Mouse (Mus musculus) neural tube, embryonic 14.5 days (tissue): ENCODE results near the gene Armc7. TPM values are rescaled to one million over a fixed set of nuclear protein-coding genes. Genes with fewer than 3 reads are reported as not detected.
"Not testable (repeated sequence)": the region's sequence is repeated elsewhere in the genome, so short reads cannot be mapped to it uniquely, and the experiment has no call there.

Source experiments
- ATAC-seq: fragments of 200-750 bp; cut with Nextera tagmentation; 2 replicates; pipeline ENCODE4 v1.8.0; 2017; ENCODE audit warnings: low read depth, mild to moderate bottlenecking, moderate TSS enrichment, moderate library complexity
- H3K27ac ChIP-seq: fragments of 300-500 bp; sonication (generic); 2 replicates; pipeline ENCODE4 v1.5.1; 2014; ENCODE audit warnings: low read depth, mild to moderate bottlenecking, control low read depth, low read length, moderate library complexity, mixed read lengths
- H3K27me3 ChIP-seq: fragments of 300-500 bp; sonication (generic); 2 replicates; pipeline ENCODE4 v1.6.1; 2014; ENCODE audit warnings: low read length; ENCODE audit not compliant: control insufficient read depth, insufficient read depth
- H3K36me3 ChIP-seq: fragments of 300-500 bp; sonication (generic); 2 replicates; pipeline ENCODE4 v1.6.1; 2014; ENCODE audit warnings: low read length, mixed read lengths; ENCODE audit not compliant: control insufficient read depth, insufficient read depth
- H3K4me1 ChIP-seq: fragments of 300-500 bp; sonication (generic); 2 replicates; pipeline ENCODE4 v1.6.1; 2014; ENCODE audit warnings: low read length; ENCODE audit not compliant: control insufficient read depth, insufficient read depth
- H3K4me2 ChIP-seq: fragments of 300-500 bp; sonication (generic); 2 replicates; pipeline ENCODE4 v1.6.1; 2014; ENCODE audit warnings: mild to moderate bottlenecking, low read depth, low read length, control low read depth
- H3K4me3 ChIP-seq: fragments of 300-500 bp; sonication (generic); 2 replicates; pipeline ENCODE4 v1.5.1; 2014; ENCODE audit warnings: low read depth, low read length, control low read depth, mixed read lengths
- H3K9ac ChIP-seq: fragments of 300-500 bp; sonication (generic); replicated peaks from 2 replicates; pipeline ENCODE4 v1.6.1; 2014; ENCODE audit warnings: low read depth, mild to moderate bottlenecking, control low read depth, low read length, mixed read lengths
- H3K9me3 ChIP-seq: fragments of 300-500 bp; sonication (generic); 2 replicates; pipeline ENCODE4 v1.6.1; 2016; ENCODE audit warnings: low read length; ENCODE audit not compliant: control insufficient read depth
- WGBS: fragments of 180-500 bp; shearing (Covaris S2); extraction: QIAGEN DNeasy Blood & Tissue Kit; methylation state at CpG from one replicate; pipeline ENCODE4 v1.1.7; 2014; 5-methylcytosine and 5-hydroxymethylcytosine counted together
- polyA plus RNA-seq: library from polyadenylated mRNA; unstranded; fragments of >200 nt; fragmentation: Nextera tagmentation; extraction: Ambion mirVana; gene quantifications from 2 replicates; pipeline ENCODE4 v1.2.1, GENCODE M21; 2014

Armc7 gene
- polyA plus RNA-seq, 1 experiment from 2014 or later = 19.4 TPM

GRCm38 (mm10) chr11:115451781-115452241 is 23.7 kb upstream of the Armc7 start:
- 87% methylated on average over 8 of the region's 8 CpGs for WGBS
- no peaks in the 10 kb centered on the region for H3K9me3 ChIP-seq
- H3K4me3 ChIP-seq = no peak overlapping the region
- H3K4me1 ChIP-seq = no peaks in the 10 kb centered on the region
- no peaks in the 10 kb centered on the region for H3K27me3 ChIP-seq
- no peak overlapping the region for H3K9ac ChIP-seq
- H3K4me2 ChIP-seq = no peak overlapping the region
- H3K27ac ChIP-seq = no peak overlapping the region
- ATAC-seq = no peak
- no peaks in the 10 kb centered on the region for H3K36me3 ChIP-seq

- no peak overlapping the region for H3K4me2 ChIP-seq
Observed at GRCm38 (mm10) chr11:115452281-115452860, 23.1 kb upstream of the Armc7 start.

GRCm38 (mm10) chr11:115453306-115453705 is 22.2 kb upstream of the Armc7 start:
- H3K9me3 ChIP-seq = no peaks in the 10 kb centered on the region
- H3K4me1 ChIP-seq = no peaks in the 10 kb centered on the region
- ATAC-seq = no peak
- no peak overlapping the region for H3K27ac ChIP-seq
- WGBS = 67% methylated on average over 4 of the region's 4 CpGs
- no peaks in the 10 kb centered on the region for H3K27me3 ChIP-seq
- H3K36me3 ChIP-seq = no peaks in the 10 kb centered on the region
- no peak overlapping the region for H3K4me2 ChIP-seq
- no peak overlapping the region for H3K9ac ChIP-seq
- no peak overlapping the region for H3K4me3 ChIP-seq

More at GRCm38 (mm10) chr11:115452281-115452860, 23.1 kb upstream of the Armc7 start:
- no peaks in the 10 kb centered on the region for H3K9me3 ChIP-seq
- H3K4me3 ChIP-seq = no peak overlapping the region
- no peaks in the 10 kb centered on the region for H3K4me1 ChIP-seq
- H3K27ac ChIP-seq = no peak overlapping the region
- H3K36me3 ChIP-seq = no peaks in the 10 kb centered on the region
- WGBS = 83% methylated on average over 7 of the region's 7 CpGs
- no peak overlapping the region for H3K9ac ChIP-seq
- no peak for ATAC-seq
- H3K27me3 ChIP-seq = no peaks in the 10 kb centered on the region

GRCm38 (mm10) chr11:115454822-115455221 is 20.6 kb upstream of the Armc7 start:
- WGBS = 82% methylated on average over 6 of the region's 6 CpGs
- H3K36me3 ChIP-seq, H3K4me1 ChIP-seq: not testable (repeated sequence)

GRCm38 (mm10) chr11:115455619-115456018 is 19.8 kb upstream of the Armc7 start:
- no peak overlapping the region for H3K4me3 ChIP-seq
- H3K4me2 ChIP-seq = no peak overlapping the region
- ATAC-seq = no peak
- H3K9ac ChIP-seq = no peak overlapping the region
- H3K36me3 ChIP-seq = no peaks in the 10 kb centered on the region
- no peaks in the 10 kb centered on the region for H3K9me3 ChIP-seq
- H3K27ac ChIP-seq = no peak overlapping the region
- H3K27me3 ChIP-seq = no peaks in the 10 kb centered on the region
- H3K4me1 ChIP-seq = no peaks in the 10 kb centered on the region
- WGBS = 84% methylated on average over 15 of the region's 15 CpGs

More at GRCm38 (mm10) chr11:115454822-115455221, 20.6 kb upstream of the Armc7 start:
- H3K27me3 ChIP-seq, H3K9me3 ChIP-seq, H3K4me3 ChIP-seq, H3K4me2 ChIP-seq, H3K9ac ChIP-seq, ATAC-seq, H3K27ac ChIP-seq: not testable (repeated sequence)

GRCm38 (mm10) chr11:115456182-115456581 is 19.3 kb upstream of the Armc7 start:
- no peaks in the 10 kb centered on the region for H3K27me3 ChIP-seq
- no peak overlapping the region for H3K27ac ChIP-seq
- no peak for ATAC-seq
- WGBS = 93% methylated on average over 5 of the region's 5 CpGs
- no peak overlapping the region for H3K4me3 ChIP-seq
- H3K4me2 ChIP-seq = no peak overlapping the region
- no peaks in the 10 kb centered on the region for H3K36me3 ChIP-seq
- no peaks in the 10 kb centered on the region for H3K4me1 ChIP-seq
- no peak overlapping the region for H3K9ac ChIP-seq
- H3K9me3 ChIP-seq = no peaks in the 10 kb centered on the region

GRCm38 (mm10) chr11:115457405-115457804 is 18.1 kb upstream of the Armc7 start:
- Histone ChIP-seq H3K4me3 (no peak overlapping the region), H3K36me3 (no peaks in the 10 kb centered on the region), H3K9me3 (no peaks in the 10 kb centered on the region), H3K4me2 (no peak overlapping the region), H3K27ac (no peak overlapping the region), H3K4me1 (no peaks in the 10 kb centered on the region), H3K27me3 (no peaks in the 10 kb centered on the region), H3K9ac (no peak overlapping the region)
- ATAC-seq = no peak
- 47% methylated on average over 6 of the region's 6 CpGs for WGBS

GRCm38 (mm10) chr11:115460976-115461375 is 14.5 kb upstream of the Armc7 start:
- Histone ChIP-seq H3K4me1 (no peaks in the 10 kb centered on the region), H3K9me3 (no peaks in the 10 kb centered on the region), H3K9ac (no peak overlapping the region), H3K27ac (no peak overlapping the region), H3K36me3 (no peaks in the 10 kb centered on the region), H3K4me3 (no peak overlapping the region), H3K4me2 (no peak overlapping the region), H3K27me3 (no peaks in the 10 kb centered on the region)
- WGBS = 25% methylated on average over 8 of the region's 8 CpGs
- ATAC-seq = no peak

- Histone ChIP-seq H3K27me3 (no peaks in the 10 kb centered on the region), H3K4me2 (no peak overlapping the region), H3K9me3 (no peaks in the 10 kb centered on the region), H3K4me1 (no peaks in the 10 kb centered on the region), H3K9ac (no peak overlapping the region), H3K27ac (no peak overlapping the region), H3K36me3 (no peaks in the 10 kb centered on the region), H3K4me3 (no peak overlapping the region)
- ATAC-seq = no peak
- 76% methylated on average over 5 of the region's 5 CpGs for WGBS
Observed at GRCm38 (mm10) chr11:115461846-115462242, 13.6 kb upstream of the Armc7 start.
